Mouse (Mus musculus): ENCODE measurements around the gene Slc5a9.

GRCm38 (mm10) chr4:111897755-111898154 is 5.0 kb downstream of the Slc5a9 start:
- TF ChIP-seq MXI1 (IDR thresholded peaks at IDR 0.05; ENCODE audit: low read depth, low read length) (no peak), POLR2AphosphoS2 (IDR thresholded peaks at IDR 0.05; ENCODE audit: low read depth, low read length) (no peak), CHD1 (IDR thresholded peaks at IDR 0.05; ENCODE audit: low read depth, low read length) (no peak), CTCF (conservative IDR thresholded peaks at IDR 0.05 in 1 of 2, IDR thresholded peaks at IDR 0.05 in 1 of 2; ENCODE audit: low read depth in 2 of 2, low read length in 2 of 2) (no peak), ZNF384 (IDR thresholded peaks at IDR 0.05; ENCODE audit: low read depth, low read length) (no peak), UBTF (IDR thresholded peaks at IDR 0.05; ENCODE audit: low read depth, low read length) (no peak), EP300 (IDR thresholded peaks at IDR 0.05; ENCODE audit: low read length) (no peak), POLR2A (IDR thresholded peaks at IDR 0.05; ENCODE audit: low read depth, low read length) (no peak), SMC3 (IDR thresholded peaks at IDR 0.05; ENCODE audit: low read depth, low read length) (no peak)
